Mouse (Mus musculus): ENCODE results near the gene Plppr5. TPM values are rescaled to one million over a fixed set of nuclear protein-coding genes. Genes with fewer than 3 reads are reported as not detected.

Plppr5 gene
- polyA plus RNA-seq, 1 experiment from 2014 or later, result 5.6 TPM

- Histone ChIP-seq H3K36me3 (no peaks in the 10 kb centered on the region), H3K9ac (no peak overlapping the region), H3K27ac (ENCODE audit: poor library complexity, severe bottlenecking) (peak overlapping the region; percentile 79), H3K4me2 (peak overlapping the region; percentile 38; the same call in 1 of the 2 replicates), H3K4me1 (replicated peaks) (peaks cover 22% of the 10 kb centered on the region), H3K27me3 (replicated peaks) (no peaks in the 10 kb centered on the region), H3K9me3 (replicated peaks) (no peaks in the 10 kb centered on the region), H3K4me3 (no peak overlapping the region)
- peak; percentile 67 for ATAC-seq (ENCODE audit: insufficient number of reproducible peaks, low FRiP score)
- WGBS, result 26% methylated on average over 5 of the region's 5 CpGs
Measured at GRCm38 (mm10) chr3:117611453-117611852, 36.8 kb downstream of the Plppr5 start.

GRCm38 (mm10) chr3:117614856-117615255 is 40.2 kb downstream of the Plppr5 start:
- Histone ChIP-seq H3K4me3 (no peak overlapping the region), H3K9ac (no peak overlapping the region), H3K27me3 (replicated peaks) (no peaks in the 10 kb centered on the region), H3K36me3 (no peaks in the 10 kb centered on the region), H3K27ac (ENCODE audit: poor library complexity, severe bottlenecking) (no peak overlapping the region), H3K4me2 (no peak overlapping the region), H3K9me3 (replicated peaks) (no peaks in the 10 kb centered on the region), H3K4me1 (replicated peaks) (peaks cover 18% of the 10 kb centered on the region)
- no peak for ATAC-seq (ENCODE audit: insufficient number of reproducible peaks, low FRiP score)
- WGBS, result 57% methylated on average over 1 of the region's 1 CpGs

- Histone ChIP-seq H3K36me3 (0 out of 2 replicates have a peak, but pooled peaks cover 7% of the 10 kb centered on the region), H3K4me1 (replicated peaks) (no peaks in the 10 kb centered on the region), H3K27me3 (replicated peaks) (no peaks in the 10 kb centered on the region), H3K4me3 (no peak overlapping the region), H3K4me2 (no peak overlapping the region), H3K9me3 (replicated peaks) (no peaks in the 10 kb centered on the region), H3K9ac (no peak overlapping the region), H3K27ac (ENCODE audit: poor library complexity, severe bottlenecking) (no peak overlapping the region)
- 88% methylated on average over 13 of the region's 13 CpGs for WGBS
- ATAC-seq (ENCODE audit: insufficient number of reproducible peaks, low FRiP score), result no peak
Measured at GRCm38 (mm10) chr3:117625257-117626001, 50.8 kb downstream of the Plppr5 start.

- Histone ChIP-seq H3K9me3 (replicated peaks) (no peaks in the 10 kb centered on the region), H3K27me3 (replicated peaks) (no peaks in the 10 kb centered on the region), H3K4me3 (no peak overlapping the region), H3K9ac (no peak overlapping the region), H3K27ac (ENCODE audit: poor library complexity, severe bottlenecking) (no peak overlapping the region), H3K36me3 (no peaks in the 10 kb centered on the region), H3K4me1 (replicated peaks) (peaks cover 6% of the 10 kb centered on the region; the same call in 1 of the 2 replicates), H3K4me2 (no peak overlapping the region)
- ATAC-seq (ENCODE audit: insufficient number of reproducible peaks, low FRiP score), result no peak
- 80% methylated on average over 3 of the region's 3 CpGs for WGBS
Measured at GRCm38 (mm10) chr3:117628799-117629198, 54.2 kb downstream of the Plppr5 start.

GRCm38 (mm10) chr3:117630332-117630731 is 55.7 kb downstream of the Plppr5 start:
- H3K27me3 ChIP-seq (replicated peaks), result no peaks in the 10 kb centered on the region
- H3K4me3 ChIP-seq, result no peak overlapping the region
- H3K36me3 ChIP-seq, result no peaks in the 10 kb centered on the region
- peaks cover 18% of the 10 kb centered on the region for H3K4me1 ChIP-seq (replicated peaks)
- H3K27ac ChIP-seq (ENCODE audit: poor library complexity, severe bottlenecking), result no peak overlapping the region
- 44% methylated on average over 2 of the region's 2 CpGs for WGBS
- ATAC-seq (ENCODE audit: insufficient number of reproducible peaks, low FRiP score), result no peak
- no peaks in the 10 kb centered on the region for H3K9me3 ChIP-seq (replicated peaks)
- no peak overlapping the region for H3K9ac ChIP-seq
- no peak overlapping the region for H3K4me2 ChIP-seq

GRCm38 (mm10) chr3:117648612-117649011 is 74.0 kb downstream of the Plppr5 start:
- no peak overlapping the region for H3K4me3 ChIP-seq
- H3K36me3 ChIP-seq, result no peaks in the 10 kb centered on the region
- H3K9ac ChIP-seq, result no peak overlapping the region
- no peak overlapping the region for H3K27ac ChIP-seq (ENCODE audit: poor library complexity, severe bottlenecking)
- H3K9me3 ChIP-seq (replicated peaks), result no peaks in the 10 kb centered on the region
- H3K27me3 ChIP-seq (replicated peaks), result no peaks in the 10 kb centered on the region
- 70% methylated on average over 8 of the region's 8 CpGs for WGBS
- 0 out of 2 replicates have a peak, but pooled peaks cover 6% of the 10 kb centered on the region for H3K4me1 ChIP-seq (replicated peaks)
- no peak overlapping the region for H3K4me2 ChIP-seq
- no peak for ATAC-seq (ENCODE audit: insufficient number of reproducible peaks, low FRiP score)

- 58% methylated on average over 1 of the region's 1 CpGs for WGBS
- H3K4me1 ChIP-seq (replicated peaks), result 0 out of 2 replicates have a peak, but pooled peaks cover 6% of the 10 kb centered on the region
Measured at GRCm38 (mm10) chr3:117664316-117664715, 89.7 kb downstream of the Plppr5 start.

GRCm38 (mm10) chr3:117679189-117679588 is 104.6 kb downstream of the Plppr5 start:
- 92% methylated on average over 6 of the region's 6 CpGs for WGBS
- Histone ChIP-seq H3K27ac (ENCODE audit: poor library complexity, severe bottlenecking) (no peak overlapping the region), H3K36me3 (no peaks in the 10 kb centered on the region), H3K9me3 (replicated peaks) (no peaks in the 10 kb centered on the region), H3K4me3 (no peak overlapping the region), H3K9ac (no peak overlapping the region), H3K4me2 (no peak overlapping the region), H3K27me3 (replicated peaks) (no peaks in the 10 kb centered on the region), H3K4me1 (replicated peaks) (no peaks in the 10 kb centered on the region)
- no peak for ATAC-seq (ENCODE audit: insufficient number of reproducible peaks, low FRiP score)

More at GRCm38 (mm10) chr3:117664316-117664715, 89.7 kb downstream of the Plppr5 start:
- Histone ChIP-seq H3K27me3 (replicated peaks) (no peaks in the 10 kb centered on the region), H3K9me3 (replicated peaks) (no peaks in the 10 kb centered on the region), H3K36me3 (no peaks in the 10 kb centered on the region), H3K9ac (no peak overlapping the region), H3K27ac (ENCODE audit: poor library complexity, severe bottlenecking) (no peak overlapping the region), H3K4me2 (no peak overlapping the region), H3K4me3 (no peak overlapping the region)
- no peak for ATAC-seq (ENCODE audit: insufficient number of reproducible peaks, low FRiP score)

GRCm38 (mm10) chr3:117684640-117685039 is 110.0 kb downstream of the Plppr5 start:
- Histone ChIP-seq H3K9ac (no peak overlapping the region), H3K4me2 (no peak overlapping the region), H3K4me3 (no peak overlapping the region), H3K9me3 (replicated peaks) (no peaks in the 10 kb centered on the region), H3K27me3 (replicated peaks) (no peaks in the 10 kb centered on the region), H3K4me1 (replicated peaks) (no peaks in the 10 kb centered on the region), H3K27ac (ENCODE audit: poor library complexity, severe bottlenecking) (no peak overlapping the region), H3K36me3 (no peaks in the 10 kb centered on the region)
- 77% methylated on average over 6 of the region's 6 CpGs for WGBS
- ATAC-seq (ENCODE audit: insufficient number of reproducible peaks, low FRiP score), result no peak

- H3K27ac ChIP-seq (ENCODE audit: poor library complexity, severe bottlenecking), result no peak overlapping the region
- H3K4me2 ChIP-seq, result no peak overlapping the region
- H3K4me1 ChIP-seq (replicated peaks), result no peaks in the 10 kb centered on the region
- no peak overlapping the region for H3K9ac ChIP-seq
- 84% methylated on average over 3 of the region's 3 CpGs for WGBS
- H3K36me3 ChIP-seq, result no peaks in the 10 kb centered on the region
- no peak overlapping the region for H3K4me3 ChIP-seq
- H3K27me3 ChIP-seq (replicated peaks), result no peaks in the 10 kb centered on the region
- no peaks in the 10 kb centered on the region for H3K9me3 ChIP-seq (replicated peaks)
- no peak for ATAC-seq (ENCODE audit: insufficient number of reproducible peaks, low FRiP score)
Measured at GRCm38 (mm10) chr3:117686036-117686435, 111.4 kb downstream of the Plppr5 start.

GRCm38 (mm10) chr3:117686648-117687047 is 112.0 kb downstream of the Plppr5 start:
- Histone ChIP-seq H3K4me1 (replicated peaks) (no peaks in the 10 kb centered on the region), H3K9me3 (replicated peaks) (no peaks in the 10 kb centered on the region), H3K9ac (no peak overlapping the region), H3K4me2 (no peak overlapping the region), H3K36me3 (no peaks in the 10 kb centered on the region), H3K27ac (ENCODE audit: poor library complexity, severe bottlenecking) (no peak overlapping the region), H3K4me3 (no peak overlapping the region), H3K27me3 (replicated peaks) (no peaks in the 10 kb centered on the region)
- WGBS, result 83% methylated on average over 7 of the region's 7 CpGs
- no peak for ATAC-seq (ENCODE audit: insufficient number of reproducible peaks, low FRiP score)

- 64% methylated on average over 1 of the region's 1 CpGs for WGBS
- Histone ChIP-seq H3K4me2 (no peak overlapping the region), H3K36me3 (no peaks in the 10 kb centered on the region), H3K27me3 (replicated peaks) (no peaks in the 10 kb centered on the region), H3K9me3 (replicated peaks) (no peaks in the 10 kb centered on the region), H3K9ac (no peak overlapping the region), H3K4me3 (no peak overlapping the region), H3K4me1 (replicated peaks) (peaks cover 2% of the 10 kb centered on the region; the same call in 1 of the 2 replicates), H3K27ac (ENCODE audit: poor library complexity, severe bottlenecking) (no peak overlapping the region)
- ATAC-seq (ENCODE audit: insufficient number of reproducible peaks, low FRiP score), result no peak
Measured at GRCm38 (mm10) chr3:117694736-117695135, 120.1 kb downstream of the Plppr5 start.

Data from heart, embryonic 12.5 days (tissue).